Mouse (Mus musculus): ENCODE data around the gene Ankrd9. TPM values are rescaled to one million over a fixed set of nuclear protein-coding genes. Genes with fewer than 3 reads are reported as not detected.
A peak's percentile ranks its signal among the peaks of the same experiment; 100 is the strongest.

Gene Ankrd9
- polyA plus RNA-seq, 1 experiment from 2014 or later: 13.5 TPM

- WGBS: 86% methylated on average over 4 of the region's 4 CpGs
- peak overlapping the region; percentile 51; the same call in 1 of the 2 replicates for H3K9ac ChIP-seq
- no peak for ATAC-seq (ENCODE audit: extremely low read depth, insufficient number of reproducible peaks, low FRiP score, low TSS enrichment)
- peaks cover 30% of the 10 kb centered on the region for H3K4me1 ChIP-seq
- peaks cover 47% of the 10 kb centered on the region for H3K36me3 ChIP-seq
- peak overlapping the region; percentile 77 for H3K4me3 ChIP-seq
- H3K9me3 ChIP-seq: no peaks in the 10 kb centered on the region
- H3K4me2 ChIP-seq: peak overlapping the region; percentile 91
- no peak overlapping the region for H3K27ac ChIP-seq (replicated peaks)
- H3K27me3 ChIP-seq (replicated peaks): no peaks in the 10 kb centered on the region; the same call in 1 of the 2 replicates
These were observed 2.9 kb downstream of the Ankrd9 start for GRCm38 (mm10) chr12:110975838-110976468.

GRCm38 (mm10) chr12:110975385-110975784 lies 3.5 kb downstream of the Ankrd9 start:
- Histone ChIP-seq H3K27ac (replicated peaks) (no peak overlapping the region), H3K9me3 (no peaks in the 10 kb centered on the region)

GRCm38 (mm10) chr12:110974726-110975125 lies 4.1 kb downstream of the Ankrd9 start:
- Histone ChIP-seq H3K4me3 (no peak overlapping the region), H3K9me3 (no peaks in the 10 kb centered on the region), H3K9ac (no peak overlapping the region), H3K4me2 (peak overlapping the region; percentile 91), H3K36me3 (peaks cover 58% of the 10 kb centered on the region), H3K4me1 (peaks cover 28% of the 10 kb centered on the region), H3K27me3 (replicated peaks) (no peaks in the 10 kb centered on the region; the same call in 1 of the 2 replicates), H3K27ac (replicated peaks) (no peak overlapping the region)
- WGBS: 79% methylated on average over 6 of the region's 6 CpGs
- ATAC-seq (ENCODE audit: extremely low read depth, insufficient number of reproducible peaks, low FRiP score, low TSS enrichment): no peak

More at GRCm38 (mm10) chr12:110975385-110975784, 3.5 kb downstream of the Ankrd9 start:
- Histone ChIP-seq H3K9ac (peak overlapping the region; percentile 51; the same call in 1 of the 2 replicates), H3K4me3 (peak overlapping the region; percentile 16; the same call in 1 of the 2 replicates), H3K4me1 (peaks cover 30% of the 10 kb centered on the region), H3K4me2 (peak overlapping the region; percentile 91), H3K27me3 (replicated peaks) (no peaks in the 10 kb centered on the region; the same call in 1 of the 2 replicates), H3K36me3 (peaks cover 52% of the 10 kb centered on the region)
- no peak for ATAC-seq (ENCODE audit: extremely low read depth, insufficient number of reproducible peaks, low FRiP score, low TSS enrichment)
- WGBS: 83% methylated on average over 5 of the region's 5 CpGs

GRCm38 (mm10) chr12:110974295-110974694 lies 4.5 kb downstream of the Ankrd9 start:
- WGBS: 68% methylated on average over 7 of the region's 7 CpGs
- Histone ChIP-seq H3K36me3 (peaks cover 62% of the 10 kb centered on the region), H3K9ac (no peak overlapping the region), H3K9me3 (no peaks in the 10 kb centered on the region), H3K27ac (replicated peaks) (peak overlapping the region; percentile 62), H3K27me3 (replicated peaks) (no peaks in the 10 kb centered on the region; the same call in 1 of the 2 replicates), H3K4me1 (peaks cover 24% of the 10 kb centered on the region), H3K4me2 (peak overlapping the region; percentile 91), H3K4me3 (no peak overlapping the region)
- no peak for ATAC-seq (ENCODE audit: extremely low read depth, insufficient number of reproducible peaks, low FRiP score, low TSS enrichment)

GRCm38 (mm10) chr12:110973829-110974228 lies 5.0 kb downstream of the Ankrd9 start:
- 85% methylated on average over 4 of the region's 4 CpGs for WGBS
- H3K9me3 ChIP-seq: no peaks in the 10 kb centered on the region
- no peak overlapping the region for H3K4me3 ChIP-seq
- peaks cover 67% of the 10 kb centered on the region for H3K36me3 ChIP-seq
- peak overlapping the region; percentile 91 for H3K4me2 ChIP-seq
- ATAC-seq (ENCODE audit: extremely low read depth, insufficient number of reproducible peaks, low FRiP score, low TSS enrichment): no peak
- H3K9ac ChIP-seq: no peak overlapping the region
- H3K27ac ChIP-seq (replicated peaks): peak overlapping the region; percentile 62
- no peaks in the 10 kb centered on the region; the same call in 1 of the 2 replicates for H3K27me3 ChIP-seq (replicated peaks)
- H3K4me1 ChIP-seq: peaks cover 23% of the 10 kb centered on the region

GRCm38 (mm10) chr12:110971972-110972371 lies 6.9 kb downstream of the Ankrd9 start:
- H3K9ac ChIP-seq: no peak overlapping the region
- no peak overlapping the region for H3K27ac ChIP-seq (replicated peaks)

GRCm38 (mm10) chr12:110970408-110970807 lies 8.4 kb downstream of the Ankrd9 start:
- Histone ChIP-seq H3K4me2 (no peak overlapping the region), H3K4me3 (no peak overlapping the region), H3K9me3 (no peaks in the 10 kb centered on the region), H3K36me3 (peaks cover 64% of the 10 kb centered on the region), H3K9ac (no peak overlapping the region), H3K27ac (replicated peaks) (no peak overlapping the region), H3K27me3 (replicated peaks) (no peaks in the 10 kb centered on the region), H3K4me1 (peaks cover 15% of the 10 kb centered on the region)
- ATAC-seq (ENCODE audit: extremely low read depth, insufficient number of reproducible peaks, low FRiP score, low TSS enrichment): no peak
- 90% methylated on average over 5 of the region's 5 CpGs for WGBS

More at GRCm38 (mm10) chr12:110971972-110972371, 6.9 kb downstream of the Ankrd9 start:
- Histone ChIP-seq H3K4me1 (peaks cover 13% of the 10 kb centered on the region), H3K4me3 (no peak overlapping the region), H3K9me3 (no peaks in the 10 kb centered on the region), H3K27me3 (replicated peaks) (no peaks in the 10 kb centered on the region), H3K4me2 (no peak overlapping the region; the same call in 1 of the 2 replicates), H3K36me3 (peaks cover 80% of the 10 kb centered on the region)
- ATAC-seq (ENCODE audit: extremely low read depth, insufficient number of reproducible peaks, low FRiP score, low TSS enrichment): no peak
- 69% methylated on average over 5 of the region's 5 CpGs for WGBS

- peak; percentile 52; the same call in 1 of the 2 replicates for ATAC-seq (ENCODE audit: extremely low read depth, insufficient number of reproducible peaks, low FRiP score, low TSS enrichment)
- 73% methylated on average over 2 of the region's 2 CpGs for WGBS
These were observed 11.7 kb downstream of the Ankrd9 start for GRCm38 (mm10) chr12:110967146-110967545.

GRCm38 (mm10) chr12:110966079-110966478 lies 12.8 kb downstream of the Ankrd9 start:
- no peak overlapping the region for H3K4me2 ChIP-seq
- no peak overlapping the region for H3K4me3 ChIP-seq
- H3K27ac ChIP-seq (replicated peaks): no peak overlapping the region
- ATAC-seq (ENCODE audit: extremely low read depth, insufficient number of reproducible peaks, low FRiP score, low TSS enrichment): no peak
- peaks cover 43% of the 10 kb centered on the region for H3K36me3 ChIP-seq
- 52% methylated on average over 4 of the region's 4 CpGs for WGBS
- H3K27me3 ChIP-seq (replicated peaks): no peaks in the 10 kb centered on the region
- H3K9ac ChIP-seq: no peak overlapping the region
- H3K9me3 ChIP-seq: no peaks in the 10 kb centered on the region
- H3K4me1 ChIP-seq: peaks cover 9% of the 10 kb centered on the region; the same call in 1 of the 2 replicates

More at GRCm38 (mm10) chr12:110967146-110967545, 11.7 kb downstream of the Ankrd9 start:
- H3K4me1 ChIP-seq: 0 out of 2 replicates have a peak, but pooled peaks cover 5% of the 10 kb centered on the region
- no peak overlapping the region for H3K27ac ChIP-seq (replicated peaks)
- no peaks in the 10 kb centered on the region for H3K27me3 ChIP-seq (replicated peaks)
- H3K4me2 ChIP-seq: no peak overlapping the region
- no peak overlapping the region for H3K9ac ChIP-seq
- H3K36me3 ChIP-seq: peaks cover 43% of the 10 kb centered on the region
- H3K9me3 ChIP-seq: no peaks in the 10 kb centered on the region
- no peak overlapping the region for H3K4me3 ChIP-seq

- Histone ChIP-seq H3K27me3 (replicated peaks) (no peaks in the 10 kb centered on the region), H3K27ac (replicated peaks) (no peak overlapping the region), H3K4me2 (no peak overlapping the region), H3K4me3 (no peak overlapping the region), H3K36me3 (peaks cover 45% of the 10 kb centered on the region), H3K4me1 (peaks cover 9% of the 10 kb centered on the region; the same call in 1 of the 2 replicates), H3K9ac (no peak overlapping the region), H3K9me3 (no peaks in the 10 kb centered on the region)
- no peak for ATAC-seq (ENCODE audit: extremely low read depth, insufficient number of reproducible peaks, low FRiP score, low TSS enrichment)
- 46% methylated on average over 3 of the region's 3 CpGs for WGBS
These were observed 13.3 kb downstream of the Ankrd9 start for GRCm38 (mm10) chr12:110965500-110965899.

- Histone ChIP-seq H3K4me3 (no peak overlapping the region), H3K4me2 (no peak overlapping the region), H3K9me3 (no peaks in the 10 kb centered on the region), H3K4me1 (peaks cover 9% of the 10 kb centered on the region; the same call in 1 of the 2 replicates), H3K36me3 (peaks cover 22% of the 10 kb centered on the region), H3K27ac (replicated peaks) (no peak overlapping the region), H3K27me3 (replicated peaks) (no peaks in the 10 kb centered on the region), H3K9ac (no peak overlapping the region)
- no peak for ATAC-seq (ENCODE audit: extremely low read depth, insufficient number of reproducible peaks, low FRiP score, low TSS enrichment)
- 49% methylated on average over 2 of the region's 2 CpGs for WGBS
These were observed 16.9 kb downstream of the Ankrd9 start for GRCm38 (mm10) chr12:110961973-110962372.
